Mouse (Mus musculus) embryonic fibroblast, embryonic 13.5 days (primary cell): Measurements from ENCODE around the gene Dhx36.

ENCODE experiments used
- CTCF ChIP-seq: IDR thresholded peaks from 2 replicates; pipeline ENCODE4 v1.5.1; 2011; ENCODE audit warnings: mild to moderate bottlenecking, control low read depth, low read length, moderate library complexity, borderline replicate concordance; ENCODE audit not compliant: insufficient read depth
- POLR2A ChIP-seq: IDR thresholded peaks from 2 replicates; pipeline ENCODE4 v1.6.1; 2011; ENCODE audit warnings: low read depth, mild to moderate bottlenecking, control low read depth, low read length, moderate library complexity

DNA sequence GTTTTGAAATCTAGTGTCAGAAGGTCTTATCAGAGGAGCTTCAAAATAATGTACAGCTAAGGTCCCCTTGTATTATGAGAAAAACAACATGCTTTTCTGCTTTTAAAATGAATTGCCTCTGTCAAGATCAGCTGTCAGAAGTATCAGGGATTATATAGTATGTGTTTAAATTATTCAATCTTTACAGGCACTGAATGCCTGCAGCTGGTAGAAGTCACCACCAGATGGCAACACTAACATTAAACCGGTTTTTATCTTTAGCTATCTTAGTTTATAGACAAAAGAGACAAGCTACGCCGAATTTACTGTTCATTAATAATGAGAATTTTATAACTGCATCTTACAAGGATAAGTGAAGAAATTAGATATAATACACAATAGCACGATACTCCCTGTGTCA, 20.4 kb upstream of the Dhx36 start:
- no peak for TF ChIP-seq CTCF
- no peak for TF ChIP-seq POLR2A
